Mouse (Mus musculus): Measurements from ENCODE around the gene Maml2. TPM values are rescaled to one million over a fixed set of nuclear protein-coding genes. Genes with fewer than 3 reads are reported as not detected.
A peak's percentile ranks its signal among the peaks of the same experiment; 100 is the strongest.

Maml2 gene
- polyA plus RNA-seq, 1 experiment from 2014 or later, result 9.9 TPM

GRCm38 (mm10) chr9:13749675-13749998 is 451.9 kb downstream of the Maml2 start:
- peaks cover 11% of the 10 kb centered on the region for H3K4me1 ChIP-seq (ENCODE audit: control insufficient read depth, insufficient read depth, low read length)
- H3K4me3 ChIP-seq (ENCODE audit: low read depth, low read length), result peak overlapping the region; percentile 82
- no peak for ATAC-seq
- H3K27ac ChIP-seq (ENCODE audit: low read length), result peak overlapping the region; percentile 90; the same call in 1 of the 2 replicates
- peak overlapping the region; percentile 87 for H3K4me2 ChIP-seq (ENCODE audit: low read length)
- no peaks in the 10 kb centered on the region for H3K27me3 ChIP-seq (ENCODE audit: control insufficient read depth, insufficient read depth, low read depth, low read length)
- WGBS, result 5% methylated on average over 7 of the region's 7 CpGs
- no peaks in the 10 kb centered on the region for H3K36me3 ChIP-seq (ENCODE audit: control insufficient read depth, insufficient read depth, low read length)
- H3K9me3 ChIP-seq (replicated peaks; ENCODE audit: control insufficient read depth, low read length, poor library complexity, severe bottlenecking), result no peaks in the 10 kb centered on the region; the same call in 1 of the 2 replicates
- peak overlapping the region; percentile 84 for H3K9ac ChIP-seq (ENCODE audit: low read depth, low read length)

- no peaks in the 10 kb centered on the region for H3K27me3 ChIP-seq (ENCODE audit: control insufficient read depth, insufficient read depth, low read depth, low read length)
- no peak for ATAC-seq
- no peaks in the 10 kb centered on the region; the same call in 1 of the 2 replicates for H3K9me3 ChIP-seq (replicated peaks; ENCODE audit: control insufficient read depth, low read length, poor library complexity, severe bottlenecking)
- H3K36me3 ChIP-seq (ENCODE audit: control insufficient read depth, insufficient read depth, low read length), result no peaks in the 10 kb centered on the region
- H3K4me3 ChIP-seq (ENCODE audit: low read depth, low read length), result no peak overlapping the region
- H3K4me1 ChIP-seq (ENCODE audit: control insufficient read depth, insufficient read depth, low read length), result peaks cover 11% of the 10 kb centered on the region
- no peak overlapping the region for H3K9ac ChIP-seq (ENCODE audit: low read depth, low read length)
- no peak overlapping the region for H3K4me2 ChIP-seq (ENCODE audit: low read length)
- 84% methylated on average over 4 of the region's 4 CpGs for WGBS
- no peak overlapping the region for H3K27ac ChIP-seq (ENCODE audit: low read length)
Measured at GRCm38 (mm10) chr9:13752543-13752942, 454.8 kb downstream of the Maml2 start.

Small RNA genes lying within 50 kb of the gene (microRNA-seq; reads per million reads assigned to microRNA genes)
- gene Gm22643, result not detected

Other genes starting within 250 kb of the Maml2 start
- 11.0 and 13.6 TPM in 2 replicates for gene Jrkl, start 52.1 kb upstream of the Maml2 start, polyA plus RNA-seq (2015; fragmentation: Nextera tagmentation; extraction: Ambion mirVana)
- 15.0 and 15.1 TPM in 2 replicates for gene Ccdc82, start 51.0 kb upstream of the Maml2 start, polyA plus RNA-seq (2015; fragmentation: Nextera tagmentation; extraction: Ambion mirVana)
- not detected in 2 replicates for gene Gm17571, start 148.8 kb downstream of the Maml2 start, polyA plus RNA-seq (2015; fragmentation: Nextera tagmentation; extraction: Ambion mirVana)

Data from midbrain, embryonic 16.5 days (tissue).